12 mouse cellular contexts compared by ENCODE assay signal in the genomic region with DNA sequence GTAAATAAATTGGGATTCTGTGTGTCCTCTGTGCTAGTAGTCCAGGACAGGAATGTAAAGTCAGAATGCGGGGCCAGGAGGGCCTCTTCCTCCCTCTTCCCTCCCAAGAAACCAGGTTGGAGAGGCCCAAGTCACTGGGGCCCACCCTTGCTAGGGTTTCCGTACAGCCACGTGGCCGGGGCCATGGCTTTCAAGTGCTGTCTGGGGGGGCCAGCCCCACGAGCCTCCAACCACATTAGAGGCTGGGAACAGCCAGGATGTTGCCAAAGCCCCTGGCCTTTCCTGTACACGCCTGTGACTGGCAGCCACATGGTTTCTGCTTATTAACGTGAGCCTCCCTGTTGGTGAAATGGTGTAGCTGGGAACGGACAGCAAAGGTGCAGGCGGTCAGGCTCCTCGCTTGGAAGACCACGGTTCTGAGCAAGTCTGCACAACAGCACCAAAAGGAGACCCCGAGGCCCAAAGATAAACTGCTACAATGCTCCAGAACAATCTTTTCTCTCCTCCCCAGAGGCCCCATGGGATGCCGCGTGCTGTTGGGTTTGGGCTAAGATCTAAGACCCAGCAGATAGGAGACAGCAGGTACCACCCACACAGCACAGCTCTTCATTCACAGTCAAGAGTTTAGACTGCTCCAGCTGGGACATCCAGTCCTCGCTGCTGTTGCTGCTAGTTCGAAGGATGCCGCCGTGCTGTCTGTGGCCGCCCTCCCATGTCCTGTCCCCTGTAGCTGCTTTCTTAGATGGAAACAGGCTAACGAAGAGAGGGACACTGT. TPM values are rescaled to one million over a fixed set of nuclear protein-coding genes. Genes with fewer than 3 reads are reported as not detected.
A peak's percentile ranks its signal among the peaks of the same experiment; 100 is the strongest.
DNase-seq lines count a peak whose midpoint lies in the region; ATAC-seq and TF ChIP-seq lines count a peak whose summit lies in the region.
"Had no signal": no experiment of that assay in that cellular context is flagged by ENCODE, and none has a peak within 500 bp of the region (broad histone marks: within the 10 kb centered on the region; RNA-seq: fewer than 3 reads in every experiment).

No protein-coding gene starts in this region.

- H3K4me1 ChIP-seq in hindbrain, embryonic 11.5 days (replicated peaks; ENCODE audit: control insufficient read depth, insufficient read depth, low read length), result no peaks in the 10 kb centered on the region
- H3K4me1 ChIP-seq in hindbrain, postnatal 0 days (ENCODE audit: insufficient read depth, low read length), result no peaks in the 10 kb centered on the region
- H3K4me1 ChIP-seq: hindbrain, embryonic 13.5 days; neural tube, embryonic 12.5 days had no signal

- H3K9me3 ChIP-seq in hindbrain, embryonic 11.5 days (ENCODE audit: control insufficient read depth, low read length), result no peaks in the 10 kb centered on the region
- H3K9me3 ChIP-seq in hindbrain, postnatal 0 days (ENCODE audit: low read length), result no peaks in the 10 kb centered on the region
- H3K9me3 ChIP-seq: hindbrain, embryonic 13.5 days; kidney, embryonic 15.5 days; neural tube, embryonic 12.5 days had no signal

- no peak overlapping the region for H3K4me3 ChIP-seq in hindbrain, embryonic 11.5 days (ENCODE audit: low read depth, low read length)
- no peak overlapping the region for H3K4me3 ChIP-seq in hindbrain, postnatal 0 days (ENCODE audit: low read length)
- H3K4me3 ChIP-seq: hindbrain, embryonic 13.5 days; kidney, embryonic 15.5 days; neural tube, embryonic 12.5 days had no signal

- peak; percentile 54 to 73 for DNase-seq in right cerebral cortex, postnatal 36 days (ENCODE audit: low spot score in 2 of 2)
- no peak for DNase-seq in right cerebral cortex, postnatal 25 days
- peak; percentile 84 for DNase-seq in brain, adult 2 months (ENCODE audit: low read depth, low spot score)
- peak; percentile 62 to 67 for DNase-seq in layer of hippocampus, postnatal 36 days
- no peak for DNase-seq in ovary, postnatal 36 days (ENCODE audit: low spot score)
- no peak for DNase-seq in hindbrain, embryonic 11.5 days (ENCODE audit: low spot score)
- no peak for DNase-seq in hindbrain, postnatal 0 days (ENCODE audit: low spot score)
- DNase-seq: lung, embryonic 14.5 days had no signal

- H3K27ac ChIP-seq in hindbrain, embryonic 11.5 days (ENCODE audit: low read depth, low read length), result no peak overlapping the region
- no peak overlapping the region for H3K27ac ChIP-seq in hindbrain, postnatal 0 days
- H3K27ac ChIP-seq: hindbrain, embryonic 13.5 days; kidney, embryonic 15.5 days; neural tube, embryonic 12.5 days had no signal

- no peaks in the 10 kb centered on the region for H3K27me3 ChIP-seq in hindbrain, embryonic 11.5 days (ENCODE audit: control insufficient read depth, insufficient read depth, low read length)
- no peaks in the 10 kb centered on the region for H3K27me3 ChIP-seq in hindbrain, postnatal 0 days (ENCODE audit: insufficient read depth, low read length)
- H3K27me3 ChIP-seq: hindbrain, embryonic 13.5 days; kidney, embryonic 15.5 days; neural tube, embryonic 12.5 days had no signal

- H3K36me3 ChIP-seq in hindbrain, embryonic 11.5 days (ENCODE audit: control insufficient read depth, insufficient read depth, low read length), result 0 out of 2 replicates have a peak, but pooled peaks cover 8% of the 10 kb centered on the region
- peaks cover 70% of the 10 kb centered on the region for H3K36me3 ChIP-seq in hindbrain, postnatal 0 days (ENCODE audit: insufficient read depth, low read length)

- ATAC-seq in hindbrain, embryonic 11.5 days (ENCODE audit: low FRiP score), result no peak
- ATAC-seq in hindbrain, postnatal 0 days, result no peak

- no peak for TF ChIP-seq CTCF in hindbrain, postnatal 0 days (IDR thresholded peaks at IDR 0.05; ENCODE audit: low read depth)

- no peak overlapping the region for H3K9ac ChIP-seq in hindbrain, embryonic 11.5 days (ENCODE audit: low read depth, low read length)
- H3K9ac ChIP-seq in hindbrain, postnatal 0 days (replicated peaks; ENCODE audit: low read length), result no peak overlapping the region
- H3K9ac ChIP-seq: hindbrain, embryonic 13.5 days; kidney, embryonic 15.5 days; lung, embryonic 14.5 days; neural tube, embryonic 12.5 days had no signal

- H3K4me2 ChIP-seq in hindbrain, embryonic 11.5 days (replicated peaks; ENCODE audit: low read depth, low read length), result no peak overlapping the region
- no peak overlapping the region for H3K4me2 ChIP-seq in hindbrain, postnatal 0 days (ENCODE audit: low read depth, low read length)
- H3K4me2 ChIP-seq: heart, embryonic 11.5 days; hindbrain, embryonic 13.5 days; kidney, embryonic 15.5 days; lung, embryonic 14.5 days; neural tube, embryonic 12.5 days had no signal

- WGBS in hindbrain, embryonic 11.5 days, result 90% methylated on average over 20 of the region's 20 CpGs
- WGBS in hindbrain, postnatal 0 days, result 85% methylated on average over 20 of the region's 20 CpGs

RNA-seq across cellular contexts. Expression of gene Pik3cd, which starts 54.2 kb away (rescaled TPM):
- total RNA-seq in layer of hippocampus, postnatal 36 days (2021), result 10 to 100 TPM; 20.8 to 25.0 TPM
- 10.1 and 11.3 TPM in 2 replicates for polyA plus RNA-seq in hindbrain, embryonic 11.5 days (2014; fragmentation: Nextera tagmentation; extraction: Ambion mirVana)
- total RNA-seq in hindbrain, postnatal 0 days (2014; rRNA removed), result 17.4 and 20.8 TPM in 2 replicates
- 9.2 and 10.1 TPM in 2 replicates for polyA plus RNA-seq in hindbrain, postnatal 0 days (2015; fragmentation: Nextera tagmentation; extraction: Ambion mirVana)

Comparison
In these comparisons a context has a peak if more than half of its experiments do, and no peak if none do; other contexts are left out.
1. DNase-seq: peak in right cerebral cortex, postnatal 36 days (2 of 2), brain, adult 2 months (single experiment) and layer of hippocampus, postnatal 36 days (2 of 2); none in right cerebral cortex, postnatal 25 days (single experiment), ovary, postnatal 36 days (single experiment), hindbrain, embryonic 11.5 days (single experiment) and hindbrain, postnatal 0 days (single experiment).